Mouse (Mus musculus) heart, postnatal 0 days (tissue): ENCODE results near the gene Dip2b. TPM values are rescaled to one million over a fixed set of nuclear protein-coding genes. Genes with fewer than 3 reads are reported as not detected.

Experiments
- ATAC-seq: fragments of 200-750 bp; cut with Nextera tagmentation; 2 replicates; pipeline ENCODE4 v1.8.0; 2017; ENCODE audit warnings: low read depth, moderate number of reproducible peaks, moderate library complexity; ENCODE audit not compliant: insufficient read depth
- DNase-seq: peaks from one replicate; pipeline ENCODE4 v3.0.0-alpha.2; 2016; ENCODE audit warnings: low spot score
- H3K27ac ChIP-seq: fragments of 300-500 bp; sonication (generic); 2 replicates; pipeline ENCODE4 v1.5.1; 2014; ENCODE audit warnings: low read depth, mild to moderate bottlenecking
- H3K27me3 ChIP-seq: fragments of 300-500 bp; sonication (generic); 2 replicates; pipeline ENCODE4 v1.6.1; 2014; ENCODE audit warnings: low read length, mixed read lengths; ENCODE audit not compliant: control insufficient read depth, insufficient read depth
- H3K36me3 ChIP-seq: fragments of 300-500 bp; sonication (generic); replicated peaks from 2 replicates; pipeline ENCODE4 v1.6.1; 2014; ENCODE audit warnings: low read length, mixed read lengths; ENCODE audit not compliant: control insufficient read depth, insufficient read depth
- H3K4me1 ChIP-seq: fragments of 300-500 bp; sonication (generic); 2 replicates; pipeline ENCODE4 v1.6.1; 2014; ENCODE audit warnings: antibody characterized with exemption; ENCODE audit not compliant: control insufficient read depth, insufficient read depth
- H3K4me2 ChIP-seq: fragments of 300-500 bp; sonication (generic); 2 replicates; pipeline ENCODE4 v1.6.1; 2014; ENCODE audit warnings: low read depth, mild to moderate bottlenecking, low read length, moderate library complexity
- H3K4me3 ChIP-seq: fragments of 300-500 bp; sonication (generic); 2 replicates; pipeline ENCODE4 v1.5.1; 2014; ENCODE audit warnings: low read depth, low read length
- H3K9ac ChIP-seq: fragments of 300-500 bp; sonication (generic); replicated peaks from 2 replicates; pipeline ENCODE4 v1.6.1; 2014; ENCODE audit warnings: low read depth, low read length, mixed read lengths
- H3K9me3 ChIP-seq: fragments of 300-500 bp; sonication (generic); replicated peaks from 2 replicates; pipeline ENCODE4 v1.6.1; 2016; ENCODE audit warnings: low read length; ENCODE audit not compliant: control insufficient read depth
- CTCF ChIP-seq: IDR thresholded peaks from 2 replicates; pipeline ENCODE4 v1.5.1; 2016; ENCODE audit warnings: antibody characterized with exemption, control low read depth, low read depth
- EP300 ChIP-seq: IDR thresholded peaks from 2 replicates; pipeline ENCODE4 v1.6.1; 2016; ENCODE audit warnings: antibody characterized with exemption, low read depth
- WGBS: fragments of 180-500 bp; shearing (Covaris S2); extraction: QIAGEN DNeasy Blood & Tissue Kit; methylation state at CpG from one replicate; pipeline ENCODE4 v1.1.7; 2014; 5-methylcytosine and 5-hydroxymethylcytosine counted together
- polyA plus RNA-seq: library from polyadenylated mRNA; unstranded; fragments of >200 nt; fragmentation: Nextera tagmentation; extraction: Ambion mirVana; gene quantifications from 2 replicates; pipeline ENCODE4 v1.2.1, GENCODE M21; 2015
- total RNA-seq: library from RNA; depleted of rRNA; stranded (reverse); fragments of >200 nt; gene quantifications from 2 replicates; pipeline ENCODE4 v1.2.3, GENCODE M21; 2014; ENCODE audit warnings: low replicate concordance

Dip2b gene
- total and polyA plus RNA-seq, 2 experiments from 2014 or later, result 9.7 to 24.0 TPM

- ATAC-seq (no peak), DNase-seq (no peak)
- Histone ChIP-seq H3K9ac (no peak overlapping the region), H3K9me3 (no peaks in the 10 kb centered on the region), H3K4me3 (no peak overlapping the region), H3K4me1 (peaks cover 17% of the 10 kb centered on the region), H3K27ac (peak overlapping the region; percentile 71), H3K27me3 (no peaks in the 10 kb centered on the region), H3K36me3 (peaks cover 59% of the 10 kb centered on the region), H3K4me2 (no peak overlapping the region)
- 61% methylated on average over 3 of the region's 3 CpGs for WGBS
- TF ChIP-seq EP300 (no peak), CTCF (no peak)
Observed at GRCm38 (mm10) chr15:100166464-100166863, 128.0 kb downstream of the Dip2b start.

GRCm38 (mm10) chr15:100167791-100168190 is 129.3 kb downstream of the Dip2b start:
- ATAC-seq (peak; percentile 88), DNase-seq (peak; percentile 79)
- TF ChIP-seq EP300 (no peak), CTCF (no peak)
- Histone ChIP-seq H3K27ac (peak overlapping the region; percentile 71), H3K27me3 (no peaks in the 10 kb centered on the region), H3K36me3 (peaks cover 59% of the 10 kb centered on the region), H3K4me2 (no peak overlapping the region), H3K4me3 (no peak overlapping the region), H3K9me3 (no peaks in the 10 kb centered on the region), H3K4me1 (peaks cover 17% of the 10 kb centered on the region), H3K9ac (no peak overlapping the region)
- 32% methylated on average over 6 of the region's 6 CpGs for WGBS

- whole genome bisulfite sequencing, result 68% methylated on average over 8 of the region's 8 CpGs
- Histone ChIP-seq H3K27me3 (no peaks in the 10 kb centered on the region), H3K9me3 (no peaks in the 10 kb centered on the region), H3K36me3 (peaks cover 61% of the 10 kb centered on the region), H3K4me2 (no peak overlapping the region), H3K27ac (peak overlapping the region; percentile 71), H3K9ac (no peak overlapping the region), H3K4me1 (peaks cover 17% of the 10 kb centered on the region), H3K4me3 (no peak overlapping the region)
- DNase-seq (no peak), ATAC-seq (no peak)
- TF ChIP-seq EP300 (no peak), CTCF (no peak)
Observed at GRCm38 (mm10) chr15:100168191-100168606, 129.7 kb downstream of the Dip2b start.

- H3K9me3 ChIP-seq, result no peaks in the 10 kb centered on the region
- H3K27ac ChIP-seq, result no peak overlapping the region
- peaks cover 66% of the 10 kb centered on the region for H3K36me3 ChIP-seq
- DNase-seq (no peak), ATAC-seq (peak; percentile 56)
- H3K4me1 ChIP-seq, result peaks cover 3% of the 10 kb centered on the region; the same call in 1 of the 2 replicates
- WGBS, result 33% methylated on average over 6 of the region's 6 CpGs
- H3K9ac ChIP-seq, result no peak overlapping the region
- TF ChIP-seq EP300 (no peak), CTCF (no peak)
- H3K4me3 ChIP-seq, result no peak overlapping the region
- no peak overlapping the region for H3K4me2 ChIP-seq
- H3K27me3 ChIP-seq, result no peaks in the 10 kb centered on the region
Observed at GRCm38 (mm10) chr15:100175176-100175575, 136.7 kb downstream of the Dip2b start.

- Histone ChIP-seq H3K4me2 (no peak overlapping the region), H3K9me3 (no peaks in the 10 kb centered on the region), H3K27ac (no peak overlapping the region), H3K27me3 (no peaks in the 10 kb centered on the region), H3K36me3 (peaks cover 64% of the 10 kb centered on the region), H3K4me3 (no peak overlapping the region), H3K9ac (no peak overlapping the region), H3K4me1 (peaks cover 3% of the 10 kb centered on the region; the same call in 1 of the 2 replicates)
- TF ChIP-seq EP300 (no peak), CTCF (no peak)
- DNase-seq (no peak), ATAC-seq (no peak)
- 73% methylated on average over 3 of the region's 3 CpGs for WGBS
Observed at GRCm38 (mm10) chr15:100177167-100177566, 138.7 kb downstream of the Dip2b start.

GRCm38 (mm10) chr15:100177575-100177974 is 139.1 kb downstream of the Dip2b start:
- Histone ChIP-seq H3K36me3 (peaks cover 64% of the 10 kb centered on the region), H3K9ac (no peak overlapping the region), H3K4me3 (no peak overlapping the region), H3K4me2 (no peak overlapping the region), H3K9me3 (no peaks in the 10 kb centered on the region), H3K4me1 (peaks cover 3% of the 10 kb centered on the region; the same call in 1 of the 2 replicates), H3K27me3 (no peaks in the 10 kb centered on the region), H3K27ac (no peak overlapping the region)
- DNase-seq, result no peak
- no peak for ATAC-seq
- whole genome bisulfite sequencing, result 88% methylated on average over 9 of the region's 9 CpGs
- no peak for TF ChIP-seq EP300
- TF ChIP-seq CTCF, result no peak
